Mouse (Mus musculus): Measurements from ENCODE around the gene Wbp4. TPM values are rescaled to one million over a fixed set of nuclear protein-coding genes. Genes with fewer than 3 reads are reported as not detected.
A peak's percentile ranks its signal among the peaks of the same experiment; 100 is the strongest.
"Not testable (repeated sequence)": the region's sequence is repeated elsewhere in the genome, so short reads cannot be mapped to it uniquely, and the experiment has no call there.

The Wbp4 gene
- total and polyA plus RNA-seq, 3 experiments: 31.3 to 68.5 (median 36.2) TPM

DNA sequence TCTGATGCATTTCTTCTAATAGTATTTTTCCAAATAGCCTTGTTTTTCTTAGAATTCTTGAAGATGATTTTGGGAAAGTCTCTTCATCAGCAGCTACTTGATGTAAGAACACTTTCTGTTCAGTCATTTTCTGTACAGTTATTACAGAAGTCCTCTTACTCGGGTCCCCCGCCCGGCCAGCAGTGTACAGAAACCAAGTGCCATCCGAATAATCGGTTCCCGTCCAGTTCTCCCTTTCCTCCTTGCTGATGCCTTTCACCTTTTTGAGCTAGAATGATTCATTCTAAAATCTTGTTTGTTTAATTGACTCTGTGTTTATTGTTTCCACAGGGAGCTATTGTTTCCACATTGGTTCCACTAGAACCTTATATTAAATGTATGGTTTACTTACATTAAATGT lies 49.4 kb upstream of the Wbp4 start:
- in situ Hi-C loops (cut with MboI; ENCODE audit: low pct_ligation_motif_present, low pct_unique_long_range_greater_than_20kb, low sequenced_read_pairs) (no loop called here), dilution Hi-C loops (cut with MboI; ENCODE audit: extremely low pct_ligation_motif_present, extremely low pct_unique_long_range_greater_than_20kb, low sequenced_read_pairs) (no loop called here)
- TF ChIP-seq USF1 (IDR thresholded peaks at IDR 0.05; ENCODE audit: low read depth, low read length) (no peak), KAT2A (IDR thresholded peaks at IDR 0.05; ENCODE audit: insufficient replicate concordance, low read length) (no peak), EP300 (IDR thresholded peaks at IDR 0.05; ENCODE audit: low read length) (0 out of 2 replicates have a peak, but pooled peaks have one; percentile 8), TBP (conservative IDR thresholded peaks at IDR 0.05; ENCODE audit: low read depth, low read length) (no peak)
- peak overlapping the region; percentile 69 for H3K4me2 ChIP-seq (ENCODE audit: insufficient read depth, low read depth, poor library complexity, severe bottlenecking)
- peaks cover 9 to 63% of the 10 kb centered on the region in 2 experiments for H3K4me1 ChIP-seq (ENCODE audit: control insufficient read depth in 1 of 2, insufficient read depth in 2 of 2)
- H3K36me3 ChIP-seq (replicated peaks in 1 of 2; ENCODE audit: control insufficient read depth in 1 of 2, insufficient read depth in 1 of 2, low read length in 1 of 2): peaks cover 12 to 34% of the 10 kb centered on the region in 2 experiments
- H3K27me3 ChIP-seq (replicated peaks): no peaks in the 10 kb centered on the region
- peak overlapping the region; percentile 53; the same call in 1 of the 2 replicates for H3K9ac ChIP-seq (ENCODE audit: insufficient read depth, low read depth)
- peaks cover 84% of the 10 kb centered on the region for H3K79me2 ChIP-seq (replicated peaks; ENCODE audit: control insufficient read depth, extremely low read depth, insufficient read depth, poor library complexity, severe bottlenecking)
- H3K9me3 ChIP-seq (replicated peaks; ENCODE audit: low read length): peaks cover 2% of the 10 kb centered on the region
- no peak overlapping the region for H3K27ac ChIP-seq (ENCODE audit: insufficient read depth, low read depth)
- H3K4me3 ChIP-seq (replicated peaks in 1 of 3; ENCODE audit: low read depth in 2 of 3, low read length in 2 of 3, poor library complexity in 1 of 3): no peak overlapping the region
- DNase-seq (ENCODE audit: extremely low read depth): no peak

DNA sequence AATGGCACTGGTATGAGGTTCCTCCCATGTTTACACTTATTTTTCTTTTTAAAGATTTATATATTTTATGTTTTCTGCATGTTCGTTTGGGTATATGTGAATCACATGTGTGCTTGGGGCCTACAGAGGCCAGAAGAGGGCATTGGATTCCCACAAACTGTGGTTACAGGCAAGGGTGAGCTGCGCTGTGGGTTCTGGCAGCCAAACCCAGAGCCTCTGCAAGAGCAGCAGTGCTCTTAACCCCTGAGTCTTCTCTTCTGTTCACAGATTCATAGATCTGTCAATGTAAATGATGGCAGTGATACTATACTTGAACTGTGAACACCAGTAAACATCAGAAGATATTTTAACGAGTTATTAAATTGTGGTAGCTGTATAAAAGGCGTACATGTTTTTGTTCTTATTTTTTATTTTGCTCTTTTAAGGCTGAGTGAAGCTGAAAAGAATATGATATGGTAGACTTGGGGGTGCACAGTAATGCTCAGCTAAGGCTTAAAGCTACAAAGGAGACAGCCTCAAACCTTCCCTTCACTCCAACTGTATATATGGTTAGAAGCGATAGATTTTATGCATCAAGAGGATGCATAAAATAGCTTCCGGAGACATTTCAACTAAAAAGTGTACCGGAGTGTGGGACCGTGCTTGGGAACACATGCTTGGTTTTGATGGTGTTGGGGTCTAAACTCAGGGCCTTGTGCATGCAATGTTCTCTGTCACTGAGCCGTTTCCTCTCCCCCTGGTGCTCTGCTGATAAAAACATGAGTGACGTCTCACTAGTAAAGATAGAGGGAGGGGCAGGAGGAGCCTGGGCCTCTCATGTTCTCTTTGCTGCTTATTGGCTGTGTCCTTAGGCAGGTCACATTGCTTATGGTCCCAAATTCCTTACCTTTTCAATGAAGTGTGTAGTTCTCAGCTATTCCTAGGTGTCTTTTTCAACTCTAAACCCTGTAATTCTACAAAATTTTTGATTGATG lies 48.5 kb upstream of the Wbp4 start:
- DNase-seq (ENCODE audit: extremely low read depth): no peak
- dilution Hi-C loops (cut with MboI; ENCODE audit: extremely low pct_ligation_motif_present, extremely low pct_unique_long_range_greater_than_20kb, low sequenced_read_pairs): no loop called here
- peak overlapping the region; percentile 69 for H3K4me2 ChIP-seq (ENCODE audit: insufficient read depth, low read depth, poor library complexity, severe bottlenecking)

DNA sequence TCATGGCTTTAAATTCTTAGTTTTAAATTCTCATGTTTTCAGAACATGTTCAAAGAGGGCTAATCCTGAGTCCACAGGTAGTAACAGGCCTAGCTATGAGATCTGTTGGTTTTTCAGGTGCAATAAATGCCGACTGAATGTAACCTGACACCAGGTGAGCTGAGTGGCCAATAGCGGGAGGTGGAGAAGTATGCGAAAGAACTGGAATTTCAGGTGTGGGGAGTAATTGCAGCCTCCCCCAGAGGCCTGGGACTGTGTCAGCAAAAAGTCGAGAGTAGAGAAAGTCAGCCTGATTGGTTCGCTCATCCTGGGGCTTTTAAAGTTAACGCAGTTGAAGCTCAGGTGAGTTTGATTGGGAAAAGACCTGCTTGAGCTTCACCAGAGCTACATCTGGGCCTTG lies 46.4 kb upstream of the Wbp4 start:
- Histone ChIP-seq H3K4me2 (ENCODE audit: insufficient read depth, low read depth, poor library complexity, severe bottlenecking) (no peak overlapping the region), H3K27ac (ENCODE audit: insufficient read depth, low read depth) (no peak overlapping the region), H3K79me2 (replicated peaks; ENCODE audit: control insufficient read depth, extremely low read depth, insufficient read depth, poor library complexity, severe bottlenecking) (peaks cover 89% of the 10 kb centered on the region), H3K9me3 (replicated peaks; ENCODE audit: low read length) (peaks cover 2% of the 10 kb centered on the region), H3K4me1 (ENCODE audit: control insufficient read depth in 1 of 2, insufficient read depth in 2 of 2) (peaks cover 12 to 61% of the 10 kb centered on the region in 2 experiments), H3K9ac (ENCODE audit: insufficient read depth, low read depth) (no peak overlapping the region), H3K27me3 (replicated peaks) (no peaks in the 10 kb centered on the region), H3K36me3 (replicated peaks in 1 of 2; ENCODE audit: control insufficient read depth in 1 of 2, insufficient read depth in 1 of 2, low read length in 1 of 2) (peaks cover 20 to 56% of the 10 kb centered on the region in 2 experiments), H3K4me3 (replicated peaks in 1 of 3; ENCODE audit: low read depth in 2 of 3, low read length in 2 of 3, poor library complexity in 1 of 3) (no peak overlapping the region)
- in situ Hi-C loops (cut with MboI; ENCODE audit: low pct_ligation_motif_present, low pct_unique_long_range_greater_than_20kb, low sequenced_read_pairs): no loop called here
- TF ChIP-seq MAFK (IDR thresholded peaks at IDR 0.05; ENCODE audit: insufficient replicate concordance, low read length) (no peak), JUN (IDR thresholded peaks at IDR 0.05; ENCODE audit: insufficient read depth, low read depth, low read length) (no peak)
- DNase-seq (ENCODE audit: extremely low read depth): no peak
- dilution Hi-C loops (cut with MboI; ENCODE audit: extremely low pct_ligation_motif_present, extremely low pct_unique_long_range_greater_than_20kb, low sequenced_read_pairs): no loop called here

More for the DNA sequence above, 48.5 kb upstream of the Wbp4 start:
- no peak overlapping the region for H3K4me3 ChIP-seq (replicated peaks in 1 of 3; ENCODE audit: low read depth in 2 of 3, low read length in 2 of 3, poor library complexity in 1 of 3)
- H3K27me3 ChIP-seq (replicated peaks): no peaks in the 10 kb centered on the region
- in situ Hi-C loops (cut with MboI; ENCODE audit: low pct_ligation_motif_present, low pct_unique_long_range_greater_than_20kb, low sequenced_read_pairs): no loop called here
- peak overlapping the region; percentile 53; the same call in 1 of the 2 replicates for H3K9ac ChIP-seq (ENCODE audit: insufficient read depth, low read depth)
- peaks cover 2% of the 10 kb centered on the region for H3K9me3 ChIP-seq (replicated peaks; ENCODE audit: low read length)
- no peak for TF ChIP-seq ELF1 (IDR thresholded peaks at IDR 0.05; ENCODE audit: low read depth, low read length)
- peak; percentile 60; the same call in 1 of the 2 replicates for TF ChIP-seq MAZ (IDR thresholded peaks at IDR 0.05; ENCODE audit: low read depth, low read length)
- TF ChIP-seq MYC (IDR thresholded peaks at IDR 0.05; ENCODE audit: low read depth, low read length): no peak
- 0 out of 2 replicates have a peak, but pooled peaks have one; percentile 14 for TF ChIP-seq CHD2 (IDR thresholded peaks at IDR 0.05; ENCODE audit: low read length)
- peaks cover 86% of the 10 kb centered on the region for H3K79me2 ChIP-seq (replicated peaks; ENCODE audit: control insufficient read depth, extremely low read depth, insufficient read depth, poor library complexity, severe bottlenecking)
- H3K4me1 ChIP-seq (ENCODE audit: control insufficient read depth in 1 of 2, insufficient read depth in 2 of 2): peaks cover 9 to 62% of the 10 kb centered on the region in 2 experiments
- H3K36me3 ChIP-seq (replicated peaks in 1 of 2; ENCODE audit: control insufficient read depth in 1 of 2, insufficient read depth in 1 of 2, low read length in 1 of 2): peaks cover 17 to 41% of the 10 kb centered on the region in 2 experiments
- H3K27ac ChIP-seq (ENCODE audit: insufficient read depth, low read depth): 0 out of 2 replicates have a peak overlapping the region, but pooled peaks have one; percentile 4

DNA sequence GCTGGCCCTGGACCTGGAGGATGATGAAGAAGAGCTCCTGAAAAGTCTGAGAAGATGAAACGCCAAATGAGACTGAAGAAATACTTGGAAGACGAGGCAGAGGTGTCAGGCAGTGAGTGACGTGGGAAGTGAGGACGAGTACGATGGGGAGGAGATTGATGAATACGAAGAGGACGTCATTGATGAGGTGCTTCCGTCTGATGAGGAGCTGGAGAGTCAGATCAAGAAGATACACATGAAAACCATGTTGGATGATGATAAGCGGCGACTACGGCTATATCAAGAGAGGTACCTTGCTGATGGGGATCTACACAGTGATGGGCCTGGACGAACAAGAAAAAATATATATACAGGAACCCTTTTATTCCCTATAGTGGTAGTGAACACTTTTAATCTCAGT lies 44.8 kb upstream of the Wbp4 start:
- peaks cover 15 to 64% of the 10 kb centered on the region in 2 experiments for H3K4me1 ChIP-seq (ENCODE audit: control insufficient read depth in 1 of 2, insufficient read depth in 2 of 2)
- in situ Hi-C loops (cut with MboI; ENCODE audit: low pct_ligation_motif_present, low pct_unique_long_range_greater_than_20kb, low sequenced_read_pairs); H3K9ac ChIP-seq (ENCODE audit: insufficient read depth, low read depth): not testable (repeated sequence)

More for the DNA sequence above, 44.8 kb upstream of the Wbp4 start:
- H3K4me2 ChIP-seq (ENCODE audit: insufficient read depth, low read depth, poor library complexity, severe bottlenecking); H3K27me3 ChIP-seq (replicated peaks); H3K27ac ChIP-seq (ENCODE audit: insufficient read depth, low read depth); H3K4me3 ChIP-seq (replicated peaks in 1 of 3; ENCODE audit: low read depth in 2 of 3, low read length in 2 of 3, poor library complexity in 1 of 3); dilution Hi-C loops (cut with MboI; ENCODE audit: extremely low pct_ligation_motif_present, extremely low pct_unique_long_range_greater_than_20kb, low sequenced_read_pairs); H3K9me3 ChIP-seq (replicated peaks; ENCODE audit: low read length); DNase-seq (ENCODE audit: extremely low read depth): not testable (repeated sequence)
- H3K79me2 ChIP-seq (replicated peaks; ENCODE audit: control insufficient read depth, extremely low read depth, insufficient read depth, poor library complexity, severe bottlenecking): peaks cover 93% of the 10 kb centered on the region
- peaks cover 20 to 56% of the 10 kb centered on the region in 2 experiments for H3K36me3 ChIP-seq (replicated peaks in 1 of 2; ENCODE audit: control insufficient read depth in 1 of 2, insufficient read depth in 1 of 2, low read length in 1 of 2)

All from CH12.LX (cell line).